Mouse (Mus musculus) midbrain, embryonic 14.5 days (tissue): Measurements from ENCODE around the gene Top2a. TPM values are rescaled to one million over a fixed set of nuclear protein-coding genes. Genes with fewer than 3 reads are reported as not detected.

Experiments
- ATAC-seq: fragments of 200-750 bp; cut with Nextera tagmentation; 2 replicates; pipeline ENCODE4 v1.8.0; 2017; ENCODE audit warnings: moderate number of reproducible peaks, moderate library complexity; ENCODE audit not compliant: low FRiP score, low TSS enrichment
- DNase-seq: peaks from one replicate; pipeline ENCODE4 v3.0.0-alpha.2; 2015
- H3K27ac ChIP-seq: fragments of 300-500 bp; sonication (generic); replicated peaks from 2 replicates; pipeline ENCODE4 v1.5.1; 2014; ENCODE audit warnings: mild to moderate bottlenecking, low read depth, low read length, moderate library complexity
- H3K27me3 ChIP-seq: fragments of 300-500 bp; sonication (generic); 2 replicates; pipeline ENCODE4 v1.6.1; 2014; ENCODE audit warnings: low read length, control low read depth, mixed read lengths; ENCODE audit not compliant: control insufficient read depth, insufficient read depth
- H3K36me3 ChIP-seq: fragments of 300-500 bp; sonication (generic); 2 replicates; pipeline ENCODE4 v1.6.1; 2014; ENCODE audit warnings: low read length, control low read depth; ENCODE audit not compliant: control insufficient read depth, insufficient read depth
- H3K4me1 ChIP-seq: fragments of 300-500 bp; sonication (generic); 2 replicates; pipeline ENCODE4 v1.6.1; 2014; ENCODE audit warnings: mild to moderate bottlenecking, antibody characterized with exemption, low read length, control low read depth; ENCODE audit not compliant: control insufficient read depth, insufficient read depth
- H3K4me2 ChIP-seq: fragments of 300-500 bp; sonication (generic); 2 replicates; pipeline ENCODE4 v1.6.1; 2014; ENCODE audit warnings: mild to moderate bottlenecking, low read length, moderate library complexity
- H3K4me3 ChIP-seq: fragments of 300-500 bp; sonication (generic); replicated peaks from 2 replicates; pipeline ENCODE4 v1.5.1; 2014; ENCODE audit warnings: low read depth, low read length
- H3K9ac ChIP-seq: fragments of 300-500 bp; sonication (generic); replicated peaks from 2 replicates; pipeline ENCODE4 v1.6.1; 2014; ENCODE audit warnings: mild to moderate bottlenecking, low read length, moderate library complexity
- H3K9me3 ChIP-seq: fragments of 300-500 bp; sonication (generic); 2 replicates; pipeline ENCODE4 v1.6.1; 2016; ENCODE audit warnings: low read length, control low read depth, mixed read lengths; ENCODE audit not compliant: control insufficient read depth
- WGBS: fragments of 180-500 bp; shearing (Covaris S2); extraction: QIAGEN DNeasy Blood & Tissue Kit; methylation state at CpG from one replicate; pipeline ENCODE4 v1.1.7; 2014; 5-methylcytosine and 5-hydroxymethylcytosine counted together
- polyA plus RNA-seq: library from polyadenylated mRNA; unstranded; fragments of >200 nt; fragmentation: Nextera tagmentation; extraction: Ambion mirVana; gene quantifications from 2 replicates; pipeline ENCODE4 v1.2.1, GENCODE M21; 2014

Gene Top2a
- polyA plus RNA-seq, 1 experiment from 2014 or later = 67.9 TPM

GRCm38 (mm10) chr11:98972801-98973360 is 51.1 kb downstream of the Top2a start:
- H3K27ac ChIP-seq = no peak overlapping the region
- H3K9me3 ChIP-seq = no peaks in the 10 kb centered on the region
- H3K4me3 ChIP-seq = no peak overlapping the region
- H3K9ac ChIP-seq = no peak overlapping the region
- peaks cover 17% of the 10 kb centered on the region; the same call in 1 of the 2 replicates for H3K36me3 ChIP-seq
- H3K4me1 ChIP-seq = peaks cover 39% of the 10 kb centered on the region
- 89% methylated on average over 9 of the region's 9 CpGs for whole genome bisulfite sequencing
- H3K4me2 ChIP-seq = no peak overlapping the region
- ATAC-seq (no peak), DNase-seq (no peak)
- no peaks in the 10 kb centered on the region for H3K27me3 ChIP-seq

DNA sequence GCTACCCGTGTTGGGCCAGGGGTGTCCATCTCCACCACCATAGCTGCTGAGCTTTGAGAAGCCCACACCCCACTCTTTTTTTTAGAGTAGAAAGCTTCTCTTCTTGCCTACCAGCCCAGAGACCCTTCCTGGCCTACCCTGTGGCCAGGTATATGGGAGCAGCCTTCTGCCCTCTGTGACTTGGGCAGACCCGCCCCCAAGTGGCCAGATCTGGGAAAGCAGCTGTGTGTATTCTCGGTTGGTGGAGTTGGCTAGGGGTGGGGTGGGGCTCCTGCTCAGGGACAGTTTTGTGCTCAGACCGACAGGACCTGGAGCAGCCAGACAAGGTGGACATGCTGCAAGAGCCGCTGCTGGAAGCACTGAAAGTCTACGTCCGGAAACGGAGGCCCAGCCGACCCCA is 51.8 kb downstream of the Top2a start:
- WGBS = 53% methylated on average over 9 of the region's 9 CpGs
- Histone ChIP-seq H3K9me3 (no peaks in the 10 kb centered on the region), H3K4me1 (peaks cover 45% of the 10 kb centered on the region), H3K27me3 (no peaks in the 10 kb centered on the region), H3K36me3 (peaks cover 17% of the 10 kb centered on the region; the same call in 1 of the 2 replicates), H3K4me3 (no peak overlapping the region), H3K4me2 (no peak overlapping the region), H3K9ac (no peak overlapping the region), H3K27ac (no peak overlapping the region)
- peak; percentile 25; the same call in 1 of the 2 replicates for ATAC-seq
- peak; percentile 86 for DNase-seq

- Histone ChIP-seq H3K36me3 (peaks cover 17% of the 10 kb centered on the region; the same call in 1 of the 2 replicates), H3K27ac (peak overlapping the region; percentile 64), H3K9ac (peak overlapping the region; percentile 12; the same call in 1 of the 2 replicates), H3K4me3 (no peak overlapping the region), H3K4me2 (0 out of 2 replicates have a peak overlapping the region, but pooled peaks have one; percentile 1), H3K27me3 (no peaks in the 10 kb centered on the region), H3K9me3 (no peaks in the 10 kb centered on the region), H3K4me1 (peaks cover 53% of the 10 kb centered on the region)
- 63% methylated on average over 23 of the region's 23 CpGs for whole genome bisulfite sequencing
- DNase-seq = peak; percentile 78
- ATAC-seq = no peak
These were observed 52.5 kb downstream of the Top2a start for GRCm38 (mm10) chr11:98971316-98972031.

- DNase-seq (peak; percentile 60), ATAC-seq (no peak)
- WGBS = 54% methylated on average over 29 of the region's 29 CpGs
- Histone ChIP-seq H3K4me1 (peaks cover 64% of the 10 kb centered on the region), H3K9ac (no peak overlapping the region), H3K27me3 (no peaks in the 10 kb centered on the region), H3K9me3 (no peaks in the 10 kb centered on the region), H3K36me3 (peaks cover 17% of the 10 kb centered on the region; the same call in 1 of the 2 replicates), H3K4me2 (peak overlapping the region; percentile 48; the same call in 1 of the 2 replicates), H3K4me3 (no peak overlapping the region), H3K27ac (peak overlapping the region; percentile 81)
These were observed 53.6 kb downstream of the Top2a start for GRCm38 (mm10) chr11:98970191-98970925.

GRCm38 (mm10) chr11:98969496-98969927 is 54.5 kb downstream of the Top2a start:
- peaks cover 72% of the 10 kb centered on the region for H3K4me1 ChIP-seq
- WGBS = 5% methylated on average over 17 of the region's 17 CpGs
- peak overlapping the region; percentile 81 for H3K27ac ChIP-seq
- peak overlapping the region; percentile 14; the same call in 1 of the 2 replicates for H3K9ac ChIP-seq
- DNase-seq = peak; percentile 80
- H3K27me3 ChIP-seq = no peaks in the 10 kb centered on the region
- peak; percentile 29 for ATAC-seq
- H3K9me3 ChIP-seq = no peaks in the 10 kb centered on the region
- peak overlapping the region; percentile 48 for H3K4me2 ChIP-seq
- H3K4me3 ChIP-seq = no peak overlapping the region
- peaks cover 17% of the 10 kb centered on the region; the same call in 1 of the 2 replicates for H3K36me3 ChIP-seq

DNA sequence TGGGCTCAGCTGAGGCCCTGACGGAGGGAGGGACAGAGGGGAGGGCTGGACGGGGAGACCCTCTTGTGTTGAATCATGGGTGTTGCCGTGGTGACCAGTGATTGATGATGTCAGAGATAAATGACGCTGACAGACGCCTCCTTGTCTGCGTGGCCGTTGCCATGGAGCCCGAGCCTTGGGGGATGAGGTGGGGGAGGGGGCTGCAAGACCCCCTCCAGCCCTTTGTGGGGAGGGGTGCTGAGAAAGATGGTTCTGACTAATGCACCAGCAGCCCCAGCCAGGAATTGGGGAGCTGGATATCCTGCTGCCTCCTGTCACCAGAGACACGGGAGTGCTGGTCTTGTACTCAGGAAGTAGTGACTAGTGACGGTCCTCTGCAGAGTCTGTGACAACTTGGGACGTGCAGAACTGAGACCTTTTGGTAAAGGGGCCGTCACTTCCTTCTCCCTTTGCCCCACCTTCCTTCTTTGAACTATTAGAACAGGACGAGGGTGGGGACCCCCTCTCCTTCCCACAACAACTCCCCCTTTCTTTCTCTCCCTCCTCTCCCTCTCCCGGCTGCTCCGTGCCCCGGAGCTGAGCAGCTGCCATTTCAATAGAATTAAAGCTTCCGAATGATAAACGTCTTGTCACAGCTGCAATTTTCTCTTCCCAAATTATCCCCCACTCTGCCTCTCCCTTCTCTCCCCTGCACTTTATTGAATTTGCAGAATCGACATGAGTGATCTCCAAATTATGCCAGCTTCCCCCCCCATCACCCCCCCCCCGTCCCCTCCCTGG is 55.1 kb downstream of the Top2a start:
- peak overlapping the region; percentile 16; the same call in 1 of the 2 replicates for H3K9ac ChIP-seq
- WGBS = 3% methylated on average over 20 of the region's 20 CpGs
- H3K36me3 ChIP-seq = peaks cover 17% of the 10 kb centered on the region; the same call in 1 of the 2 replicates
- ATAC-seq (peak; percentile 35; the same call in 1 of the 2 replicates), DNase-seq (peak; percentile 80)
- H3K4me1 ChIP-seq = peaks cover 79% of the 10 kb centered on the region
- peak overlapping the region; percentile 48 for H3K4me2 ChIP-seq
- no peaks in the 10 kb centered on the region for H3K9me3 ChIP-seq
- no peaks in the 10 kb centered on the region for H3K27me3 ChIP-seq
- H3K27ac ChIP-seq = peak overlapping the region; percentile 81
- H3K4me3 ChIP-seq = 0 out of 2 replicates have a peak overlapping the region, but pooled peaks have one; percentile 3

GRCm38 (mm10) chr11:98968079-98968478 is 55.9 kb downstream of the Top2a start:
- ATAC-seq (no peak), DNase-seq (peak; percentile 48)
- peaks cover 87% of the 10 kb centered on the region for H3K4me1 ChIP-seq
- 0 out of 2 replicates have a peak overlapping the region, but pooled peaks have one; percentile 16 for H3K9ac ChIP-seq
- no peaks in the 10 kb centered on the region for H3K9me3 ChIP-seq
- H3K4me3 ChIP-seq = no peak overlapping the region
- H3K27me3 ChIP-seq = peaks cover under 1% of the 10 kb centered on the region; the same call in 1 of the 2 replicates
- peak overlapping the region; percentile 48; the same call in 1 of the 2 replicates for H3K4me2 ChIP-seq
- peaks cover 10% of the 10 kb centered on the region; the same call in 1 of the 2 replicates for H3K36me3 ChIP-seq
- 59% methylated on average over 16 of the region's 16 CpGs for WGBS
- H3K27ac ChIP-seq = peak overlapping the region; percentile 81
